Mouse (Mus musculus) kidney, postnatal 14 days (tissue): ENCODE measurements around the gene 6330409D20Rik.
A peak's percentile ranks its signal among the peaks of the same experiment; 100 is the strongest.

Experiments
- DNase-seq: peaks from one replicate; pipeline ENCODE4 v3.0.0; 2022; ENCODE audit warnings: mixed read lengths

6330409D20Rik gene

DNA sequence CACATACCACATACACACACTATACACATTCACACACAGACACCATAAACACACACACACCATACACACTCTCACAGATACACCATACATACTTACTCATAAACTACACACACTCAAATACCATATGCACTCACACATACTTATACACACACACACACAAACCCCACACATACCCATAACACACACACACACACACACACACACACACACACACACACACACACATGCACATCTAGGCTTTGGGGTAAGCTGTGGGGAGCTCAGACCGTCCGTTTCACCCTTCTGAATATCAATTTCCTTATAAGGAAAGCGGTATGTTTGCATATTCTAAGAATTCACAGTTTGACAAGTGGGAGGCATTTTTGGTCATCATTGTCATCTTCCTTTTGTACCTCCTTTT lies 18.2 kb downstream of the 6330409D20Rik start:
- no peak for DNase-seq

DNA sequence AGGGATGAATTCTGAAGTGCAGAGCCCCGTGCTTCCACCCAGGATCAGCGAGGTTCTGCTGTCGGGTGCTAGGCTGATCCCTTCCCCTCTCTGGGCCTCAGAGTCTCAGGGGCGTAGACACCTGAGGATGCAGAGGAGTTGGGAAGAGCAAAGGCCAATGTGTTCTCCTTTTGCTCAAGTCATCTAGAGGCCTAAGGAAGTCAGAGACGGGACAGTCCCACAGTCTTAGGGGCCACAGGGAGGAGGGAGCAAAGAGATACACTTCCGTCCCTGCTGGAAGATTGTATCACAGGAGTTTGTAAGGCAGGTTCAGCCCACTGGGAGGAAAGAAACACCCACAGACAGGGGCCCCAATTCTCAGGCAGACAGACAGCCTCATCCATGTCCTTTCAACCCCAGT lies 18.8 kb downstream of the 6330409D20Rik start:
- DNase-seq = no peak

DNA sequence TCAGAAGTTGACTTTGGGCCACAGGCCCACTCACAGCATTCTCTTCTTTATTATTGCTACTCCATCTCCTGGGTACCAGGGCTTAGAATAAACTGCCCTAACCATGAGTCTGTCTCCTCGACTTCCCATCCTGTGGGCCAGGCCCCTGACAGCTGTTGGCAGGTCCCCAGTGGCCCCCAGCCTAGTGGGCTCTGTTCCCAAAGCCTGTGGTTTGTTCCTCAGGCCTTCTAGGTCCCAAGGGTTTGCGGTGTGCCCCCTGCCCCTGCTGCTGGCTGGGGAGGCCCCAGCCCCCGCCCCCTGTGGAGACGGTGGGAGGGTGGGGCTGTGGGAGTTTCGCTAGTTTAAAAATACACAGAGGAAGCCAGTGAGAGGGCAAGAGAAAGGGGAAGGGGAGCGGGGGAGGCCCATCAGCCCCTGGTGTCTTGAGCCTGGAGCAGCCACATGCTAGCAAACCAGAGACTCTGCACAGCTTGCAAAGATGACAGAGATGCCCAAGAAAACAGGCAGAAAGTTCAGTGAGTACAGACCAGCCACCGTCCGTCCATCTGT lies 20.1 kb downstream of the 6330409D20Rik start, which contains the start of gene Sh2d3c:
TSS of gene Sh2d3c (plus strand) at position 375 of the 549 bp plus-strand sequence.
- DNase-seq = peak; percentile 80

DNA sequence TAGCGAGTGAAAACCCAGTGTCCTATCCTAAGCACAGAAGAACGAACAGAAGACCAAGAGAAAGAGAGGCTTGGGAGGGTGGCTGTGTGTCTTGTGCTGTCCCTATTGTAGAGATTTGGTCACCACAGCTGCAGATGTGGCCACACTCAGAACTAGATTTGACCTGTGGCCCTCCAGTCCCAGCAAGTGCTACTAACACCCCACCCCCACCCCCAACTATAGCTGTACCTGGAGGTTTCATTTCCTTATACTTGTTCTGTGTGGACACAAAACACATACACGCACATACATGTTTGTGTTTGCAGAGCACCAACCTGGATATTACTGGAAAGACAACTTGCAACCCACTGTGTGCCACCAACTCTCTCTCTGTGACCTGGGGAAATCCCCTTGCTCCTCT lies 20.8 kb downstream of the 6330409D20Rik start:
- DNase-seq = no peak

DNA sequence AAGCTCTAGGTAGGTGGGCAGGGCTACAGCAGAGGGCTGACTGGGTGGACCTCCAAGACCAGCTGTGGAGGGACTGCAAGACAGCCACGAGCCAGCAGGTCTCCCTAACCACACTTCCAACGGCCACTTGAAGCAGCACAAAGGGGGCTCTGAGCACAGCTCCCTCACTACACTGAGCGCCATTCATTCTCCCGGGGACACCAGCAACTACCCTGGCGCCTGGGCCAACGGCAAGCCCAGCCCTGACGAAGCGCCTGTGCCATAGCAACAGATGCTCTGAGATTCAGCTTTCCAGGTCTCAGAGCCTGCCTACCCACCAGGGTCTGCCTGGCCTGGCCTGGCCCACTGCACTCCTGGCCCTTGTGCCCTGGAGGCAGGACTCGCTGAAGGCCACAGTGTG lies 22.1 kb downstream of the 6330409D20Rik start:
- DNase-seq = no peak

DNA sequence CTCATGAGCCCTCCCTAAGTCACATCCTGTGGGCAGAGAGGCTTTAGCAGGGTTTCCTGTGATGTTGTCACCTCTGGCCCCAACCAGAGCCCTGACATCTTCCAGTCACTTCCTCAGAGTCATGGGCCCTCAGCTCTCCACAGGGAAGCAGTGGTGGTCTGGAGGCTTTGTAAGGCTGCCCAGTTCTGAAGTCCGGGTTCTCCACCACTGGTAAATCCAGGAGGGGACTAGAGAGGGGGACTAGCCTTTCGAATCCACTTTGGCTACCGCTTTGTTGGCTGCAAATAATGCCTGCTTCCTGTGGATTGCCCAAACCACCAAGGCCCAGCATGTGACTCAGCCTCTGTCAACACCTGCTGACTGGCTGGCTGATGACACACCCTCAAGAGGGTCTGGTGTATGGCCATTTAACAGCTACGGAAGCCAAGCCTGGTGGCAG lies 25.8 kb downstream of the 6330409D20Rik start:
- peak; percentile 50 for DNase-seq

DNA sequence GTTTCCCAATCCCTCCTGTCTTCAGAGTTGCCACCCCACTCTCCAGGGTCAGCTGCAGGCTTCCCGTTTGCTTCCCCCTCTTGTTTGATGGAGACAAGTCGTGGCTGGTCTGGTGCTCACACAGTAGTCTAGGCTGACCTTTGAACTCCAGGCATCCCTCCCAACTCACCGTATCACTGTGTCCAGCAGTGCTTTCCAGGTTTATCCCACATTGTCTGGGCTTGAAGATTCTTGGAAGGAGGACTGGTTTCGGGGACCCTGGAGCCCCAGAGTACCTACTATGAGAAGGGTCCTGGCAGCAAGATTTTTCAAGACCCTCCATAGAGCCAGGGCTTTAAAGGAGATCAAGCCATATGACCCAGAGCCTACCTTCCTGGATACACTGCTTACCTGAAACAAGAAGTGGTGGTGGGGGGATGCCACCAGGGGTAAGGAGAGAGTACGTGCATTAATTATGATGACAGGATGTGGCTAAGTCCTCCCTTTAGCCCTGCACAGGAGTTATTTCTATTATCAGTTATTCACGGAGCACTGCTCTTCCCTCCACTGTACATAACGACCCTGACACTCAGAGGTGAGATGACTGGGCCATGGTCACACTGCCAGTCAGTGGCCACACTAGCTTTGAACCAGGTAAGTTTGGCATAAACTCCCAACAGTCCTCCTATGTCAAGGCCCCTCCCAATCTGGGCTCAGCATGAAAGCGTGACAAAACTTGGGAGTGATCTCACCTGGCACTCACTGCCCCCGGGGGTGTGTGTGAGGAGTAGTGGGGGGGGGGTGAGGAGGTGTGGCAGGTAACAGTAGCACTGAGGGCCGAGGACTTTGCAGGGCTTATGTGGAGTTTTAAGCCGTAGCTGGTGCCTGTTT lies 26.5 kb downstream of the 6330409D20Rik start:
- DNase-seq = no peak

DNA sequence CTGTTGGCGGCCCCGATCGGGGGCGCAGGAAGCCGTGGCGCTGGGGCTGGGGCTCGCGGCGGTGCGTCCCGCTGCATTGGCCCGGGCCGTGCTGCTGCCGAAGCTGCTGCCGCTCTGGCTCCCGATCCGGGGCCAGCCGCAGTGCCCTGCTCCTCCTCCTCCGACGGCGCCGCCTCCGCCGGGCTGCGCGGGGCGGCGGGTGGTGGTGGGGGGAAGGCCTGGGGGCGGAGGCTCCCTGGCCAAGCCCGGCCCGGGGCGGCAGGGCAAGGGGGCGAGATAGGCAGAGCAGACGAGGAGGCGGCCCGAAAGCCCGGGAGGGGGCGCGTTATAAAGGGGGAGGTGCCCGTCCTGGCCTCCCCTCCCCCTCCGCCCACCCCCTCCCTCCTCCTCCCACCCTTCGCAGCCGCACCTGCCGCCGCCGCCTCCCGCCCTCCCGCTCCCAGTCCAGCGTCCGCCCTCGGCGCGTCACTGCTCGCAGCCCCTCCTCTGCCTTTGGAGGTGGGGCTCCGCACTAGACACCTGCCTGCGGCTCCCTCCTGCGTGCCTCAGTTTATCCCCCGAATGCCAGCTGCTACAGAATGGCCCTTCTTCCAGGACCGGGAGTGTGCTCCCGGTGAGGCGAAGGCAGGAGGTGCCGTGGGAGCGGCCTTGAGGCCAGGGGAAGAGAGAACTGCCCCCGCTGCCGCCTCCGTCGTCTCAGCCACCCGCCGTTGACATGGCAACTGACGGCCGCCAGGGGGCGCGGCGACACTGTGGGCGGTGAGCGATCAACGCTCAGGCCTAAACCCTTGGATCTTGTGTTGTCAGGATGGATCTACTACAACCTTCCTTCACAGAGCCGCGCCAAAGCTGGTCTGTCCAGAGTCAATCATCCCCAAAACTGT lies 27.6 kb downstream of the 6330409D20Rik start, which contains the start of gene Cdk9:
TSS of gene Cdk9 (minus strand) at position 143 of the 884 bp plus-strand sequence.
- peak; percentile 95 for DNase-seq

DNA sequence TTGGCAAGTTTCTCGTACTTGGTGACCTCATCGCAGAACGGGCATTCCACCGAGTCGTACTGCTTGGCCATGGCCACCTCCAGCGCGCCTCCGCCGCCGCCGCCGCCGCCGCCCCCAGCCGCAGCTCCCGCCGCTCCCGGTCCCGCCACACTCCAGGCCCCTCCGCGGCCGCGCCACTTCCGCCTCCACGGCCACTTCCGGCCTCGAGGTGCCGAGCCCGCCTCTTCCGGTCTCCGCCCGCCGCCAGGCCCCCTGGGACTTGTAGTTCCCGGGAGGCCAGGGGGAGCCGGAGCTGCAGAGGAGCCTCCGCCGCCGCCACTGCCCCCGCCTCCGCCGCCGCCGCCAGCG lies 28.3 kb downstream of the 6330409D20Rik start:
- DNase-seq = peak; percentile 96

DNA sequence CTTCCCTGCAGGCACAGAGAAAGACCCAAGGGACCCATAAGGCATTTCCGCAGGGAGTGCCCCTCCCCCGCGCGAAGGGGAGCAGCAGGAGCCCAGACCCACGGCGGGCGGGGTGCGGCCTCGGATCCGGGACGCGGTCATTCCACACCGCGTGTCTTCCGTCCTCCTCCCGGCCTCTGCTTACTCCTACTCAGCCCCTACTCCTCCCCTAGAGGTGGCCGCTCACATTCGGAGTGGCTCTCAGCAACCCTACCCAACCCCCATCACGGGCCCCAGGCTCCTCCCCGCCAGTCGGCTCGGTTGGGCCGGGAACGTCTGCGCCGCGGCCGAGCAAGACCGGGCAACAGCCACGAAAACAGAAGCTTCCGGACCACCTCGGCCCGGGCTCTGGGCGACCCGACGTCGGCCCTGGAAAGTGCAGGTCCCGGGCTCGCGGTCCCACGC lies 28.7 kb downstream of the 6330409D20Rik start:
- peak; percentile 87 for DNase-seq

DNA sequence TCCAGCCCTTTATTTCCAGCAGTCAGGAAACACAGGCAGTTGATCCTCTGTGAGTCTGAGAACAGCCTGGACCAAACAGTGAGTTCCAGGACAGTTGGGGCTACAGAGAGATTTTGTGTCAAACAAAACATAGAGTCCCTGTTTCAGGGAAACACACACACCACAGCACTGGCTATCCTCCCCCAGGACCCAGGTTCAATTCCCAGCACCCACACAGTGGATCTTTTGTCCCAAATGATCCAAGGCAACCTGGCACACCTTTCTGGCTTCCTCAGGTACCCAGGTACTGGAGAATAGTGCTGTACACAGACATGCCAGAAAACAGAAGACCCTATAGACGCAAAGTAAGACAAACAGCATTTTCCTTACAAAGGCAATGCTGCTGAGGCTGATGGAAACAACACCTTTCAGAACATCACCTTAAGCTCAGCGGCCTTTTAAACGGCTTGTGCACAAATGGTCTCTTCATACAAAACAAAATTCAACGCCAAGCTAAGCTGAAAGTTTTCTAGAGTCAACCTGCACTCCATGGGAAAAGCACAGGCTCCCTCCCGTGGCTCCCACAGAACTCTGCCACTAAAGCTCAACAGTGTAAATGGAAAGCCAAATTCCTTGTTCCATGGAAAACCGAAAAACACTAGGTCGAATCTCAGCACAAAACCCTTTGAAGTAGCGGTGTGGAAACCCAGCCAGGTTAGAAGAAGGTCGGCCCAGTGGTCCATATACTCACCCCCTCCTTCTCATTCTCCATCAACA lies 29.3 kb downstream of the 6330409D20Rik start:
- no peak for DNase-seq

DNA sequence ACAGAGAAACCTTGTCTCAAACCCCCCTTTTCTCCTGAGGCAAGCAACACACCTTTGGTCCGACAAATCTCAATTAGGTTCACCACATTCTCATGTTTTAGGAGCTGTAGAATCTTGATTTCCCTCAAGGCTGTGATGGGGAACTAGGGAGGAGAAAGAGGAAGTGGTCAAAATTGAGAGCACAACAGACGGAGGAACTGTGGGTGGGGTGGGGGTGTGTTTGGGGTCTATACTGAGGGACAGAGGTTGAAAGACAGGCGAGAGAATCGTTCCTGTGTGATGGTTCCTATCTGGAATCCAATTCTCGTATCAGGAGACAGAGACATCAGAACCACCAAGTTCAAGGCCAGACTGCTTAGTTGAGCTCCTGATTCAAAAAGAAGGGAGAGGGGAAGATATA lies 30.4 kb downstream of the 6330409D20Rik start:
- DNase-seq = no peak

DNA sequence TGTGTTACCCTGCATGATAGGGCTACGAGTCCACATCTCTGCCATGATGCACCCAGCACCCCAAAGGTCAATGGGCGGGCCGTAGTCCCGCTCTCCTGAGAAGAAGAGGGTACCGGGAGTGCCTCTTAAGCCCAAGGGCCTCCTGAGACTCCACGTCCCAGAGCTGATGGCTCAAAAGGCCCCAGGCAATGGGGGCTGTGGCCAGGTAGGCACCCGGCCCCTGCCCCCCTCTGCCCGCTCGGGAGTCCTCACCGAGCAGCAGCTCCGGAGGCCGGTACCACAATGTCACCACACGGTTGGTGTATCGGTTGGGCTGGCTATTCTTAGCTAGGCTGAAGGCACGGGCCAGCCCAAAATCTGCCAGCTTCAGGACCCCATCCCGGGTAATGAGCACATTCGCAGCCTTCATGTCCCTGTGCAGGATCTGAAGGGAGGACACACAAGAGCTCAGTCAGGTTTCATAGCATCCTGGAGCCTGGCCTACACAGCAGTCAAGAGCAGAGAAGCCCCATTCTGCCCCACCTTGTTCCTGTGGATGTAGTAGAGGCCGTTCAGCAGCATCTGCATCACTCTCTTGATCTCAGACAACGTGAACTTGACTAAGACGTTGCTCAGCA lies 31.2 kb downstream of the 6330409D20Rik start:
- DNase-seq = no peak

DNA sequence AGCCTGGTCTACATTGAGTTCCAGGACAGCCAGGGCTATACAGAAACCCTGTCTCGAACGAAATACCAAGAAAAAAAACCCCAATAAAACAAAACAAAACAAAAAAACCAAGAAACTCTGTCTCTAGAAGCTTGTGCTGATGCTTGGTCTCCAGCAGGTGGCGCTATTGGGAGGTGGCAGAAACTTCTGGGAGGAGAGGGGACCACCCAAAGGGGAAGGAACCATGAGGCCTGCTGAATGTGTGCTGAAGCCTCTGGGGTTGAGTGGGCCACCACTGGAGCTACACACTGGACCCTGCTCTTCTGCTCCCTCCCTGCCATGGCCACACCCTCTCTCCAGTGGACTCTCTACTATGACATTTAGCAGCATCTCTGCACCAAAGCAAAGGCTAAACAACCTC lies 32.2 kb downstream of the 6330409D20Rik start:
- DNase-seq = no peak

DNA sequence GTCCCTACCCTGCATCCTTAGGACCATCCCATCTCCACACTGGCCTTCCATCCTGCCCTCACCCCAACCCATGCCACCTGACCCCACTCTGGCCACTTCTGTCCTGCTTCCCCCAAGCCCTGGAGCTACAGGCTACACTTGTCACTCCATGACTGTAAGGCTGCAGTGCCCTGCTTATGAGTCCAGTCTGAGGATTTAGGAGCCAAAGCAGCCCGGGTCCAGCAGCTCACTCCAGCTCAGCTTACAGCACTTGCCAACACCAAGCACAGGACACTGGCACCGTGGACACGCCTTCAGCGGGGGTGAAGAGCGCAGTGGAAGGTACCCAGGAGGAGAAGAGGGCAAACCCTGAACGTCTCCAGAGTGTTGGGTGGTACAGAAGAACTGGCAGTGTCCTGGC lies 33.8 kb downstream of the 6330409D20Rik start:
- no peak for DNase-seq

DNA sequence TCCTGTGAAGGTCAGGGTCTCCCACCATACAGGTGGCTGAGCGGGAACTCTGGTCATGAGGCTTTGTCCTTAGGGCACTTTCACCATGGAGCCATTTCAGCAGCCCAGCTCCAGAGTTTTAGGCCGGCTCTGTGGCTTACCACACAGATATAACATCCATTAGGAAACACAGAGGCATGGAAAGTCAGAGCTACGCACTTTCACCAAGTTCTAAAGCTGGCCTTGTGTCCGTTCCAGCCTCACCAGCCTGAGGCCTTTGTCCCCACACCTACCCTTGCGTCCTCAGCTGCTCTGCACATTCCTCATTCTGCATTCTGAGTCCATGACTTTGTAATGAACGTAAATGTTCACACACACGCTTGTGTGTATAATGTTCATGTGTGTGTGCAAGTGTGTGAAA lies 35.8 kb downstream of the 6330409D20Rik start:
- no peak for DNase-seq

DNA sequence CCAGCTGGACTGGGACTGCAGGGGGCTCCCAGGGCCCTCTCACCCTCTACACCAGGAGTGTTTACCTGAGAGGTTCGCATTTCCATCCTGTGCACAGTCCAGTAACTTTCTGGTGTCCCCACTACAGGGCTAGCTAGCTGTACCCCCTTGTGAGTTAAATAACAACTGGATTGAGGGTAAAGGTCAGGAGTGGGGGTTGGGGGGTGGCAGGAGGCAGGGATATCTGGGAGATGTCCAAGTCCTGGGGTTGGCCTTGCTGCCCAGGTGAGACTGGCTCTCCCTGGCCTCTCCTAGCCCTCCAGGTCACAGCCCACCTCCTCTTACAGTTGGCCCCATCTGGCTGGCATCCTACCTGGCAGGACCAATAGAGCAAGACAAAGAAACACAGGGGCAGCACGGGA lies 36.8 kb downstream of the 6330409D20Rik start, which contains the start of gene Fpgs:
TSS of gene Fpgs (minus strand) at position 125 of the 401 bp plus-strand sequence.
- DNase-seq = peak; percentile 90

DNA sequence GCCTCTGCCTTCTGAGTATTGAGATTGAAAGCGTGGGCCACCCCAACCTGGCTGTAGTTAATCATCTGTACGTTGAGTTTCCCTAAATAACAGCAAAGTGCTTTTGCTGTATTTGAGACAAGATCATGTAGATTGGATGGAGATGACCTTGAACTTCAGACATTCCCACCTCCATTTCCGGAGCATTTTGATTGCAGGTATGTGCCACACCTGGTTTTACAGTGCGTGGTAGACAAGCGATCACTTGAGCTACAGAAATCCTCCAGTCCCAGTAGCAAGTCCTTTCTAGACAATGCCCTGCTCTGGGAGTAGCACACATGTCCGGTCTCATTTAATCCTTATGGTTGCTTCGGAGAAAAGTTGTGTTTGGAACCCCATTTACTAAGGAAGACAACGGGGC lies 37.8 kb downstream of the 6330409D20Rik start:
- DNase-seq = no peak

DNA sequence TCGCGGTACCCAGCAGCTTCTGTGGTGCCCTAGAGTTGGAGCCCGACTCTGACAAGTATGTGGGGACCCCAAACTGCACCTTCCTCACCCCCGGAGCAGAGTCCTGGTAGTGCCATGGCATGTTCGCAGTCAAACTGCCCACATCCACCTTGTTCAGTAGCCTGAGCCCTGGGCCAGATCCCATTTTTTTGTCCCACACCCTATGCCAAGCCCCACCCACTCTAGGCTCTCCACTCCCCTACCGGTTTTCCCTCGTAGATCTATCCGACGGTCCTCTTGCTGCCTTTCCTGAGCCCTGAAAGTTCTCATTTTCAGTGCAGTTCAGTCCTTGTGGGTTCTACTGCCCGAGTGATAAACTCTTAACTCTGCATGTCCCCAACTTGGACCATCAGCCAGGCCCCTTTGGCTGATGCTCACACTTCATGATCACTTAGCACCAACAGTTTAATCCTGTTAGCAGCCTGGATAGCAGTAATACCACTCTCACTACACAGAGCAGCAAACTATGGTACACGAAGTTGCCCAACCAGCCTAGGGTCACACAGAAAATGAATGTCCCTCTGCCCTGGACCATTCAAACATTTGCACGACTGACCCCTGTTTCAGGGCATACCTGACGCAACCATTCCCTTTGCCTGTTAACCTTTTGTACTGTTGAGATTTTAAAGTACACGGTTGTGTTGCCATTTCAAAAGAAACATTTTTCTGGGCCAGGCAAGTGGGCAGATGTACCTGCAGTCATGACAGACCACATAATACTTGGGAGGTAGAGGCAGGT lies 39.7 kb downstream of the 6330409D20Rik start:
- no peak for DNase-seq

DNA sequence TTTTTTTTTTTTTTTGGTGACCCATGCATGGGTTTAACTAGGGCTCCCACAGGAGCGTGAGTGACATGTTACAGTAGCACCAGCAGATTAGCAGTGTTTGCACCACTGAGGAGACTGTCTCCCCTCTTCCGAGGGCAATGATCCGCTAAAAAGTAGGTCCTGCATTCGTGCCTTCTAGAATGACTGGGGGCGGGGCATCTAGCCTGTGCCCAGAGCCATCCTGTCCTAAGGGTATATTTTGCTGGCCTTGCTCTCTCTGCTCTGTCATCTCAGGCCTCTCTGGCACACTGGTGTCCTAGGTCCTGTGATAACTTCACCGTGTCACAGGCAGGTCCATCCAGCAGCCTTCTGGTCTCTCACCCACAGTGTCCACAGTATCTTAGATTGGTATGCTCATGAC lies 41.1 kb downstream of the 6330409D20Rik start:
- DNase-seq = no peak

DNA sequence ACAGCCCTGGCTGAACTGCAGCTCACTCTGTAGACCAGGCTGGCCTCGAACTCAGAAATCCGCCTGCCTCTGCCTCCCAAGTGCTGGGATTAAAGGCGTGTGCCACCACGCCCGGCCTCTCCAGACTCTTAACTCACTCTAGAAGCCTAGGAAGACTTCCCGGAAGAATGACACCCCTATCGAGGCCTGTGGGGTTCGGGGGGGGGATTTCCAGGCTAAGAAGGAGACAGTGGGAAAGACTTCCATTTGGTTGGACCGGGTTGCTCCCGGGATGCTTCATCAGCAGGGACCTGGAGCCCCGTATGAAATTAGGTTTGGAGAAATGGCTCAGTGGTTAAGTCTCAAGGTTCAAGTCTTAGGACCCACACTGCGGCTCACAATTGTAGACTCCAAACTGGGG lies 46.1 kb downstream of the 6330409D20Rik start:
- no peak for DNase-seq
